Mouse (Mus musculus) intestine, embryonic 16.5 days (tissue): ENCODE data around the gene Cfap74. TPM values are rescaled to one million over a fixed set of nuclear protein-coding genes. Genes with fewer than 3 reads are reported as not detected.

Source experiments
- ATAC-seq: fragments of 200-750 bp; cut with Nextera tagmentation; 2 replicates; pipeline ENCODE4 v1.8.0; 2017; ENCODE audit warnings: moderate TSS enrichment, moderate library complexity
- H3K27ac ChIP-seq: fragments of 300-500 bp; sonication (generic); 2 replicates; pipeline ENCODE4 v1.5.1; 2014; ENCODE audit warnings: mild to moderate bottlenecking, low read length
- H3K27me3 ChIP-seq: fragments of 300-500 bp; sonication (generic); replicated peaks from 2 replicates; pipeline ENCODE4 v1.6.1; 2014; ENCODE audit warnings: low read length, control low read depth, mixed read lengths; ENCODE audit not compliant: control insufficient read depth, insufficient read depth
- H3K36me3 ChIP-seq: fragments of 300-500 bp; sonication (generic); 2 replicates; pipeline ENCODE4 v1.6.1; 2014; ENCODE audit warnings: low read length, control low read depth; ENCODE audit not compliant: control insufficient read depth, insufficient read depth
- H3K4me1 ChIP-seq: fragments of 300-500 bp; sonication (generic); 2 replicates; pipeline ENCODE4 v1.6.1; 2014; ENCODE audit warnings: low read length, control low read depth, mixed read lengths; ENCODE audit not compliant: control insufficient read depth, insufficient read depth
- H3K4me2 ChIP-seq: fragments of 300-500 bp; sonication (generic); 2 replicates; pipeline ENCODE4 v1.6.1; 2014; ENCODE audit warnings: low read depth, low read length, control low read depth
- H3K4me3 ChIP-seq: fragments of 300-500 bp; sonication (generic); 2 replicates; pipeline ENCODE4 v1.5.1; 2014; ENCODE audit warnings: mild to moderate bottlenecking, low read length
- H3K9ac ChIP-seq: fragments of 300-500 bp; sonication (generic); 2 replicates; pipeline ENCODE4 v1.6.1; 2014; ENCODE audit warnings: low read depth, low read length
- H3K9me3 ChIP-seq: fragments of 300-500 bp; sonication (generic); 2 replicates; pipeline ENCODE4 v1.6.1; 2016; ENCODE audit warnings: low read length, control low read depth; ENCODE audit not compliant: control insufficient read depth
- WGBS: fragments of 180-500 bp; shearing (Covaris S2); extraction: QIAGEN DNeasy Blood & Tissue Kit; methylation state at CpG from one replicate; pipeline ENCODE4 v1.1.7; 2014; 5-methylcytosine and 5-hydroxymethylcytosine counted together
- polyA plus RNA-seq: library from polyadenylated mRNA; unstranded; fragments of >200 nt; fragmentation: Nextera tagmentation; extraction: Ambion mirVana; gene quantifications from 2 replicates; pipeline ENCODE4 v1.2.1, GENCODE M21; 2015

Gene Cfap74
- polyA plus RNA-seq, 1 experiment from 2014 or later, result 1.5 TPM

GRCm38 (mm10) chr4:155488232-155489025, 79.4 kb downstream of the Cfap74 start:
- H3K27me3 ChIP-seq, result no peaks in the 10 kb centered on the region
- H3K4me2 ChIP-seq, result peak overlapping the region; percentile 34
- ATAC-seq, result peak; percentile 91
- peak overlapping the region; percentile 98 for H3K27ac ChIP-seq
- H3K9me3 ChIP-seq, result no peaks in the 10 kb centered on the region
- peaks cover 52% of the 10 kb centered on the region for H3K4me1 ChIP-seq
- no peaks in the 10 kb centered on the region for H3K36me3 ChIP-seq
- no peak overlapping the region for H3K4me3 ChIP-seq
- 33% methylated on average over 8 of the region's 8 CpGs for WGBS
- peak overlapping the region; percentile 56 for H3K9ac ChIP-seq

GRCm38 (mm10) chr4:155489101-155489970, 80.3 kb downstream of the Cfap74 start:
- H3K4me3 ChIP-seq, result no peak overlapping the region

GRCm38 (mm10) chr4:155490456-155490855, 81.5 kb downstream of the Cfap74 start:
- Histone ChIP-seq H3K27ac (peak overlapping the region; percentile 72), H3K4me1 (peaks cover 59% of the 10 kb centered on the region), H3K4me2 (peak overlapping the region; percentile 78), H3K27me3 (no peaks in the 10 kb centered on the region), H3K9me3 (no peaks in the 10 kb centered on the region), H3K36me3 (no peaks in the 10 kb centered on the region), H3K4me3 (peak overlapping the region; percentile 99), H3K9ac (peak overlapping the region; percentile 100)
- 16% methylated on average over 5 of the region's 5 CpGs for WGBS
- ATAC-seq, result no peak

More at GRCm38 (mm10) chr4:155489101-155489970, 80.3 kb downstream of the Cfap74 start:
- ATAC-seq, result no peak
- Histone ChIP-seq H3K27me3 (no peaks in the 10 kb centered on the region), H3K9me3 (no peaks in the 10 kb centered on the region), H3K4me1 (peaks cover 60% of the 10 kb centered on the region), H3K27ac (peak overlapping the region; percentile 98), H3K36me3 (no peaks in the 10 kb centered on the region), H3K4me2 (no peak overlapping the region), H3K9ac (peak overlapping the region; percentile 34; the same call in 1 of the 2 replicates)
- WGBS, result 71% methylated on average over 9 of the region's 9 CpGs

GRCm38 (mm10) chr4:155490990-155491504, 82.1 kb downstream of the Cfap74 start, which contains the start of gene Gnb1:
TSS of gene Gnb1 (plus strand) at chr4:155491361.
- peak; percentile 47 for ATAC-seq
- Histone ChIP-seq H3K27me3 (no peaks in the 10 kb centered on the region), H3K36me3 (no peaks in the 10 kb centered on the region), H3K4me1 (peaks cover 54% of the 10 kb centered on the region), H3K9me3 (no peaks in the 10 kb centered on the region), H3K4me2 (peak within 1 kb of the TSS; percentile 80), H3K27ac (peak within 1 kb of the TSS; percentile 92), H3K4me3 (peak within 1 kb of the TSS; percentile 99), H3K9ac (peak within 1 kb of the TSS; percentile 100)
- under 1% methylated on average over 38 of the region's 60 CpGs for WGBS

GRCm38 (mm10) chr4:155491529-155492130, 82.6 kb downstream of the Cfap74 start:
- H3K4me3 ChIP-seq, result peak overlapping the region; percentile 99
- peaks cover 54% of the 10 kb centered on the region for H3K4me1 ChIP-seq
- under 1% methylated on average over 46 of the region's 54 CpGs for WGBS

GRCm38 (mm10) chr4:155492131-155492633, 83.2 kb downstream of the Cfap74 start:
- H3K27me3 ChIP-seq, result no peaks in the 10 kb centered on the region
- H3K36me3 ChIP-seq, result no peaks in the 10 kb centered on the region
- peaks cover 49% of the 10 kb centered on the region for H3K4me1 ChIP-seq
- peak overlapping the region; percentile 99 for H3K4me3 ChIP-seq
- H3K9me3 ChIP-seq, result no peaks in the 10 kb centered on the region
- peak overlapping the region; percentile 80 for H3K4me2 ChIP-seq
- WGBS, result under 1% methylated on average over 51 of the region's 51 CpGs
- ATAC-seq, result no peak
- H3K9ac ChIP-seq, result peak overlapping the region; percentile 100
- peak overlapping the region; percentile 92 for H3K27ac ChIP-seq

More at GRCm38 (mm10) chr4:155491529-155492130, 82.6 kb downstream of the Cfap74 start:
- peak; percentile 8 for ATAC-seq
- peak overlapping the region; percentile 100 for H3K9ac ChIP-seq
- H3K27me3 ChIP-seq, result no peaks in the 10 kb centered on the region
- no peaks in the 10 kb centered on the region for H3K9me3 ChIP-seq
- H3K27ac ChIP-seq, result peak overlapping the region; percentile 92
- no peaks in the 10 kb centered on the region for H3K36me3 ChIP-seq
- peak overlapping the region; percentile 80 for H3K4me2 ChIP-seq

- H3K27ac ChIP-seq, result no peak overlapping the region
- H3K36me3 ChIP-seq, result no peaks in the 10 kb centered on the region
- peaks cover 32% of the 10 kb centered on the region for H3K4me1 ChIP-seq
- ATAC-seq, result no peak
- no peaks in the 10 kb centered on the region for H3K9me3 ChIP-seq
- H3K4me2 ChIP-seq, result peak overlapping the region; percentile 8; the same call in 1 of the 2 replicates
- H3K4me3 ChIP-seq, result no peak overlapping the region
- H3K27me3 ChIP-seq, result no peaks in the 10 kb centered on the region
- H3K9ac ChIP-seq, result no peak overlapping the region
- 60% methylated on average over 4 of the region's 4 CpGs for WGBS
Observed at GRCm38 (mm10) chr4:155494891-155495290, 85.9 kb downstream of the Cfap74 start.

GRCm38 (mm10) chr4:155497963-155498362, 89.0 kb downstream of the Cfap74 start:
- peaks cover 25% of the 10 kb centered on the region for H3K4me1 ChIP-seq
- H3K9ac ChIP-seq, result no peak overlapping the region
- H3K36me3 ChIP-seq, result no peaks in the 10 kb centered on the region
- no peaks in the 10 kb centered on the region for H3K27me3 ChIP-seq
- no peaks in the 10 kb centered on the region for H3K9me3 ChIP-seq
- no peak for ATAC-seq
- no peak overlapping the region for H3K27ac ChIP-seq
- no peak overlapping the region for H3K4me3 ChIP-seq
- 74% methylated on average over 3 of the region's 3 CpGs for WGBS
- H3K4me2 ChIP-seq, result no peak overlapping the region
